Mouse (Mus musculus): ENCODE data around the gene Aak1. TPM values are rescaled to one million over a fixed set of nuclear protein-coding genes. Genes with fewer than 3 reads are reported as not detected.

Gene Aak1
- polyA plus RNA-seq, 1 experiment from 2014 or later = 32.1 TPM

DNA sequence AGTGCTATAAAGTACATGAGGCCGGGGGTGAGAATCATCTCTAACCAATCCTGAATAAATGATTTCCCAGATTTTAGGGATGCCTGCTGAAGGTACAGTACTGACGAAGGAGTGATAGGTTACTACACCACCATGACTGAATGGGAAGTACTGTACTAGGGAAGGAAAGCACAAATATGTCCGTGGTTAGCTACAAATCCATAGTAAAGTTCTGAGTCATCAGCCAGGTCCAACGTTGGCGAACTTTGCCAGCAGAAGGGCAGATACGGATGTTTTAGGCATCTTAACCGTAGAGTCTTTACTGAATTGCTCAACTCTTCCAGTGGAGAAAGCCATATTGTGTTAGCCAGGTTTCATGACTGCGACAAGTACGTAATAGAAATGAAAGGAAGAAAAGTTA lies 91.6 kb downstream of the Aak1 start:
- ATAC-seq = no peak
- H3K27me3 ChIP-seq = no peaks in the 10 kb centered on the region
- peaks cover 64% of the 10 kb centered on the region for H3K36me3 ChIP-seq
- no peaks in the 10 kb centered on the region for H3K4me1 ChIP-seq (replicated peaks)
- H3K4me3 ChIP-seq (replicated peaks) = no peak overlapping the region
- 96% methylated on average over 9 of the region's 9 CpGs for WGBS
- no peak overlapping the region for H3K4me2 ChIP-seq (replicated peaks)
- H3K9me3 ChIP-seq = 0 out of 2 replicates have a peak, but pooled peaks cover 1% of the 10 kb centered on the region
- no peak overlapping the region for H3K9ac ChIP-seq (replicated peaks)
- no peak overlapping the region for H3K27ac ChIP-seq

DNA sequence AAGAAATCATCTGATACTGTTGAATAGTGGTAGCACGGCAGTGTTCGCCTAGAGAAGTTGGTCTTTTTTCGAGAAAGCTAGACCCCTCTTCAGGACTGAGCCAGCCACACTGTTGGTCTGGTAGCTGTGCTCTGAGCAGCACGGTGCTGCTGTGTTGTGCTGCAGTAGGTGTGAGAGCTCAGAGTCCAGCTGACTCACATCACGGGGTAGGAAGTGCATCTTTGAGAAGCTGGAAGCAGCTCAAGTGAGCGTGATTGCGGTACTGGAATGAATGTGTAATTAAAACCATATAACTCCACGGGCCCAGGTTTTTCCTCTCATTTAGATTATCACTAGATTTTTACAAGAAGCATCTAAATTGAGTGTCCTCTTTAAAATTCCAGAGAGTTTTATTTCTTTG lies 97.8 kb downstream of the Aak1 start:
- Histone ChIP-seq H3K27me3 (no peaks in the 10 kb centered on the region), H3K36me3 (peaks cover 48% of the 10 kb centered on the region), H3K27ac (no peak overlapping the region), H3K9me3 (no peaks in the 10 kb centered on the region), H3K9ac (replicated peaks) (no peak overlapping the region), H3K4me1 (replicated peaks) (peaks cover 15% of the 10 kb centered on the region), H3K4me3 (replicated peaks) (no peak overlapping the region), H3K4me2 (replicated peaks) (no peak overlapping the region)
- ATAC-seq = no peak
- 83% methylated on average over 8 of the region's 8 CpGs for WGBS

DNA sequence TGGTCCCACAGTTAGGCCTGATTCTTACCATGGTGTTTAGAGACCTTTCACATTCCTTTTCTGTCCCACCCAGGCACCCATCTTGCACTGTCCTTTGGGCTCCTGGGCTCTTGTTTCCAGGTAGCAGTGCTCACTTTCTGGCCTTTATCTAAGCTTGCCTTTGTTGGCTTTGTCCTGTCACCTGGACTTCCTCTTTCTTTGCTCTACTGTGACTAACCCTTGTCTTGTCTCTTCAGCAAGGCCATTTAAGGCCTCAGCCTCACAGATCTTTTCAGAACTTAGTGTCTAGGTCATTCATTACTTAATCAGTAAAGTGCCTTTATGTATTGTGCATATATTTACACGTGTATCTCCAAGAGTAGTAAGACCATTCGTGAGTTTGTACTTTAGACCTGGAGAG lies 99.4 kb downstream of the Aak1 start:
- Histone ChIP-seq H3K9ac (replicated peaks) (no peak overlapping the region), H3K27me3 (no peaks in the 10 kb centered on the region), H3K4me2 (replicated peaks) (no peak overlapping the region), H3K27ac (no peak overlapping the region), H3K36me3 (peaks cover 58% of the 10 kb centered on the region), H3K9me3 (no peaks in the 10 kb centered on the region), H3K4me1 (replicated peaks) (peaks cover 15% of the 10 kb centered on the region), H3K4me3 (replicated peaks) (no peak overlapping the region)
- WGBS = 91% methylated on average over 2 of the region's 2 CpGs
- ATAC-seq = no peak

DNA sequence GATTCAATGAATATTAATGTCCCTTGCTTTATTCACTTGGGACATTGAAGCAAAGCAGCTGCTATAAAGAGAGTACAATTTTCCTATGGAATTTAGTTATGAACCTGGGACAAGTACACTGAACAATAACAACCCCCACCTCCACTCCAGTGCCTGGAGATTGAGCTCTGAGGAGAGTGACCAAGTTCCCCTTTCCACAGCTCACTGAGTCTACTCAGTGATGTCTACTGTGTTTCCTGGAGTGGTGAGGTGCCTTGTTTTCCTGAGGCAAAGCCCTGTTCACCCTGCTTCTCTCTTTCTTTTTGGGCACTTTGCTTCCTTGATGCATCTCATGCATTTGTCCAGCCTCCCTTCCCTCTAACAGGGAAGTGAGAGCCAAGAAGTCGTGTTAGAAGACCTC lies 100.8 kb downstream of the Aak1 start:
- Histone ChIP-seq H3K27ac (no peak overlapping the region), H3K4me1 (replicated peaks) (peaks cover 15% of the 10 kb centered on the region), H3K9me3 (no peaks in the 10 kb centered on the region), H3K9ac (replicated peaks) (no peak overlapping the region), H3K4me2 (replicated peaks) (no peak overlapping the region), H3K4me3 (replicated peaks) (no peak overlapping the region), H3K36me3 (peaks cover 61% of the 10 kb centered on the region), H3K27me3 (no peaks in the 10 kb centered on the region)
- WGBS = 89% methylated on average over 1 of the region's 1 CpGs
- ATAC-seq = no peak

DNA sequence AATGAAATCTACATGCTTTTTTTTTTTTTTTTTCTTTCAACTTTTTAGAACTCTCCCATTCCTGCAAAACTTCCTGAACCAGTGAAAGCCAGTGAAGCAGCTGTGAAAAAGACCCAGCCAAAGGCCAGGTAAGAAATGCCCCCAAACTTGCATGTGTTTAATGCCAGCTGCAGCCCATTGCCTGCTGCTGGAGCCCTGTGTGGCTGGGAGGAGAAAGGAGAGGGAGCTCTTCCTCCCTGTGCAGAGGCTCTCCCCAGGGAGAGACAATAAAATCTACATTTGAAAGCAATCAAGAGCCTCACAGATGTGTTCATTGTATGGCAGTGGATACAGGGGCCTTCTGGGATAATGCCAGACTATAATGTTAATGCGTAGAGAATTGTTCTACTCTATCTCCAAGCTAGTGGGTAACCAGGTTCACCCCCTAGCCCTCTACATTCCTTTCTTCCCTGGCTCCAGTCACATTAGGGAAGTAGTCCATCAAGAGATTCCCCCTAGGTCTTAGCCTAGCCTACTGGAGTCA lies 101.5 kb downstream of the Aak1 start:
- no peak overlapping the region for H3K4me3 ChIP-seq (replicated peaks)
- 57% methylated on average over 1 of the region's 1 CpGs for WGBS
- no peak overlapping the region for H3K4me2 ChIP-seq (replicated peaks)
- no peak overlapping the region for H3K9ac ChIP-seq (replicated peaks)
- no peaks in the 10 kb centered on the region for H3K9me3 ChIP-seq
- H3K36me3 ChIP-seq = peaks cover 61% of the 10 kb centered on the region
- no peak overlapping the region for H3K27ac ChIP-seq
- no peaks in the 10 kb centered on the region for H3K27me3 ChIP-seq
- ATAC-seq = no peak
- H3K4me1 ChIP-seq (replicated peaks) = peaks cover 15% of the 10 kb centered on the region

DNA sequence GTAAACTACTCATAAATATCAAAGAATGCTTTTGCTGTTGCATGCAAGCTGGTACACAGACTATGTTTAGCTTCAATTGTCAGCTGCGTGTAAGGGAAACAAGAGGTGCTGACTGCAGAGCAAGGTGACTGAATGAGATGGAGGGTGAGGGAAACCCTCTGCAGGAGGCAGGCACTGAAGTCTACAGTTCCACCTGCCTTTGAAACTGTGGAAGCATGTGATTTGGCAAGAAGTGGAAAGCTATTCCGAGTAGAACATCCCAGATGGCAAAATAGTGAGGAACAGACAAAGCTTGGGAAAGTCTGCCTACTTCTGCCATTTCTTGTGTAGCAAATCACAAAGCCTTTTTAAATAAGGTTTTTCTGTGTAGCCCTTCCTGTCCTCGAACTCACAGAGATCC lies 106.4 kb downstream of the Aak1 start:
- Histone ChIP-seq H3K4me1 (replicated peaks) (0 out of 2 replicates have a peak, but pooled peaks cover 4% of the 10 kb centered on the region), H3K9ac (replicated peaks) (no peak overlapping the region), H3K36me3 (peaks cover 80% of the 10 kb centered on the region), H3K4me3 (replicated peaks) (no peak overlapping the region), H3K9me3 (no peaks in the 10 kb centered on the region), H3K4me2 (replicated peaks) (no peak overlapping the region), H3K27ac (no peak overlapping the region), H3K27me3 (no peaks in the 10 kb centered on the region)
- no peak for ATAC-seq
- whole genome bisulfite sequencing = 88% methylated on average over 3 of the region's 3 CpGs

DNA sequence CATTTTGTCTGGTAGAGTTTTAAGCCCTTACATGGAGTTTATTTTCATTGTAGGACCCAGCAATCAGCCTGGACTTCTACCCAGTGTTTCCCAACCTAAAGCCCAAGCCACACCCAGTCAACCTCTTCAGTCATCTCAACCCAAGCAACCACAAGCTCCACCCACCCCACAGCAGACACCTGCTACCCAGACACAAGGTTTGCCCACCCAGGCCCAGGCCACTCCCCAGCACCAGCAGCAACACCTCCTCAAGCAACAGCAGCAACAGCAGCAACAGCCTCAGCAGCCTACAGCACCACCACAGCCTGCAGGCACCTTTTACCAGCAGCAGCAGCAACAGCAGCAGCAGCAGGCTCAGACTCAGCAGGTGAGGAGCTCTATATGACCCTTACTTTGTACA lies 106.9 kb downstream of the Aak1 start:
- H3K27ac ChIP-seq = no peak overlapping the region
- peaks cover 80% of the 10 kb centered on the region for H3K36me3 ChIP-seq
- H3K4me1 ChIP-seq (replicated peaks) = no peaks in the 10 kb centered on the region
- no peaks in the 10 kb centered on the region for H3K9me3 ChIP-seq
- no peak overlapping the region for H3K4me3 ChIP-seq (replicated peaks)
- H3K9ac ChIP-seq (replicated peaks) = no peak overlapping the region
- ATAC-seq = no peak
- no peak overlapping the region for H3K4me2 ChIP-seq (replicated peaks)
- H3K27me3 ChIP-seq = no peaks in the 10 kb centered on the region

DNA sequence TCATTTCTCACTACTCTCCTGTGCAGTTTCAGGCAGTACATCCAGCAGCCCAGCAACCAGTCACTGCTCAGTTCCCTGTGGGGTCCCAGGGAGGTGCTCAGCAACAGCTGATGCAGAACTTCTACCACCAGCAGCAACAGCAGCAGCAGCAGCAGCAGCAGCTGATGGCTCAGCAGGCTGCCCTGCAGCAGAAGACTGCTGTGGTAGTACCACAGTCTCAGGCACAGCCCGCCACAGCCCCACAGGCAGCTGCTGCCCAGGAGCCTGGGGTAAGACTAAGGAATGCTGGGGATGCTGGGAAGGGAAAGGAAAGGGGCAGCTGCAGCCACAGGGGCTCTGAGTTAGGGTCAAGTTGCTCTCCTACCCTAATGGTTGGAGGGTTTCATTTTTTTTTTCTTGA lies 109.7 kb downstream of the Aak1 start:
- Histone ChIP-seq H3K4me2 (replicated peaks) (no peak overlapping the region), H3K27me3 (no peaks in the 10 kb centered on the region), H3K36me3 (peaks cover 78% of the 10 kb centered on the region), H3K27ac (no peak overlapping the region), H3K9me3 (no peaks in the 10 kb centered on the region), H3K9ac (replicated peaks) (no peak overlapping the region), H3K4me1 (replicated peaks) (no peaks in the 10 kb centered on the region), H3K4me3 (replicated peaks) (no peak overlapping the region)
- WGBS = 93% methylated on average over 1 of the region's 1 CpGs
- ATAC-seq = no peak

DNA sequence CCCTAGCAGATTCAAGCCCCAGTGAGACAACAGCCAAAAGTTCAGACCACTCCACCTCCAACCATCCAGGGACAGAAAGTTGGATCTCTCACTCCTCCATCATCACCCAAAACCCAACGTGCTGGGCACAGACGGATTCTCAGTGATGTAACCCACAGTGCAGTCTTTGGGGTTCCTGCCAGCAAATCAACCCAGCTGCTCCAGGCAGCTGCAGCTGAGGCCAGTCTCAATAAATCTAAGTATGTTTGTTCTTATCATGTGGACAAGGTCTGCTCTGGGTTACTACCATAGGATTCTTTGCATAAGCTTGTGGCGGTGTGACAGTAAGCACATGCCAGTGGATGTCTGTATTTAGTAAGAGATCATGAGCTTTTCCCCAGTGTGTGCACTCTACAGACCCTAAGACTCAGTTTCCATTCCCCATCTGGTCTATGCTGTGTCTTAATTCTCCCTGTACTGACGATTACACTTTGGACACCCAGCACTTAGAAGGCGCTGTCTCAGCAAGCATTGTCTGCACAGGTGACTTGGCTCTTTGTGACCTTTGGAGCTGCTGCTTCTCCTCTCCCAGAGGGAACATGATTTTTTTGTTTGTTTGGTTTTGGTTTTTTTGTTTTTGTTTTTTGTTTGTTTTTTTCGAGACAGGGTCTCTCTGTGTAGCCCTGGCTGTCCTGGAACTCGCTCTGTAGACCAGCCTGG lies 114.8 kb downstream of the Aak1 start:
- Histone ChIP-seq H3K4me2 (replicated peaks) (no peak overlapping the region), H3K4me3 (replicated peaks) (no peak overlapping the region), H3K9me3 (no peaks in the 10 kb centered on the region), H3K27me3 (no peaks in the 10 kb centered on the region), H3K27ac (no peak overlapping the region), H3K4me1 (replicated peaks) (no peaks in the 10 kb centered on the region), H3K36me3 (peaks cover 81% of the 10 kb centered on the region), H3K9ac (replicated peaks) (no peak overlapping the region)
- 94% methylated on average over 7 of the region's 7 CpGs for WGBS
- ATAC-seq = no peak

DNA sequence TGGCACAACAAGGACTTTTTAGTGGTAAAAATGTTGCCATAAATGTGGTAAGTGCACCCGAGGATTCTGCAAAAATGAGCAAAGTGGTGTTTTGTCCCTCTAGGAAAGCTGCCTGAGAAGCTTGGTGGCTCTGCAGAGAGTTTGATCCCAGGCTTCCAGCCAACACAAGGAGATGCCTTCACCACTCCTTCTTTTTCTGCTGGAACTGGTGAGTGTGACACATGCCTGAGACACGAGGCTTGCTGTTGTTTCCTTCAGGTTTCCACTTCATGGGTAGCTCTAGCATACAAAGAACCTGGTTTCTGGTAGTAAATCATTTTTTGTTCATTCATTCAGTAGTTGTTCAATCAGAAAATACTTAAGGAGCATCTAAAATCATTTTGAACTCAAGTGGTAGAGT lies 117.8 kb downstream of the Aak1 start:
- no peak for ATAC-seq

DNA sequence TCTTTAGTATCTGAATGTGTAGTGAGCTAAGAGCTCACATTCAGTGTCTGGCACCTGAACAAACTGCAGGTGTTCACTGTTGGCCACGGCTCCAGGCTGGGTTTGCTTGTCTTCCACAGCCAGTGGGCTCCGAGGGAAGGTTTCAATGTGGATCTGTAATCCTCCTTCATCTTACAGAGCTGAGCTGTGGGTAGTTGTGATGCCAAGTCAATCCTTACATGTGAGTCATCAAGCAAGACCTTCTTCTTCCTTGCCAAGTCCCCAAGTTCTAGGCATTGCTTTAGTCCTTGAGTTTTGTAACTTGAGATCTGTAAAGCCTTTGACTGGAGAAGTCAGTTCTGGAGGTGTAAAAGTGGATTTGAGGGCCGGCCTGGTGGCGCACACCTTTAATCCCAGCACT lies 124.6 kb downstream of the Aak1 start:
- no peak overlapping the region for H3K27ac ChIP-seq
- no peaks in the 10 kb centered on the region for H3K4me1 ChIP-seq (replicated peaks)
- no peaks in the 10 kb centered on the region for H3K27me3 ChIP-seq
- no peak overlapping the region for H3K4me3 ChIP-seq (replicated peaks)
- H3K9me3 ChIP-seq = no peaks in the 10 kb centered on the region
- peaks cover 64% of the 10 kb centered on the region for H3K36me3 ChIP-seq
- no peak for ATAC-seq
- H3K9ac ChIP-seq (replicated peaks) = no peak overlapping the region
- H3K4me2 ChIP-seq (replicated peaks) = no peak overlapping the region
- WGBS = 97% methylated on average over 4 of the region's 4 CpGs

More for the DNA sequence above, 117.8 kb downstream of the Aak1 start:
- Histone ChIP-seq H3K4me1 (replicated peaks) (no peaks in the 10 kb centered on the region), H3K36me3 (peaks cover 78% of the 10 kb centered on the region), H3K9ac (replicated peaks) (no peak overlapping the region), H3K27me3 (no peaks in the 10 kb centered on the region), H3K9me3 (no peaks in the 10 kb centered on the region), H3K27ac (no peak overlapping the region), H3K4me3 (replicated peaks) (no peak overlapping the region), H3K4me2 (replicated peaks) (no peak overlapping the region)
- 90% methylated on average over 2 of the region's 2 CpGs for WGBS

DNA sequence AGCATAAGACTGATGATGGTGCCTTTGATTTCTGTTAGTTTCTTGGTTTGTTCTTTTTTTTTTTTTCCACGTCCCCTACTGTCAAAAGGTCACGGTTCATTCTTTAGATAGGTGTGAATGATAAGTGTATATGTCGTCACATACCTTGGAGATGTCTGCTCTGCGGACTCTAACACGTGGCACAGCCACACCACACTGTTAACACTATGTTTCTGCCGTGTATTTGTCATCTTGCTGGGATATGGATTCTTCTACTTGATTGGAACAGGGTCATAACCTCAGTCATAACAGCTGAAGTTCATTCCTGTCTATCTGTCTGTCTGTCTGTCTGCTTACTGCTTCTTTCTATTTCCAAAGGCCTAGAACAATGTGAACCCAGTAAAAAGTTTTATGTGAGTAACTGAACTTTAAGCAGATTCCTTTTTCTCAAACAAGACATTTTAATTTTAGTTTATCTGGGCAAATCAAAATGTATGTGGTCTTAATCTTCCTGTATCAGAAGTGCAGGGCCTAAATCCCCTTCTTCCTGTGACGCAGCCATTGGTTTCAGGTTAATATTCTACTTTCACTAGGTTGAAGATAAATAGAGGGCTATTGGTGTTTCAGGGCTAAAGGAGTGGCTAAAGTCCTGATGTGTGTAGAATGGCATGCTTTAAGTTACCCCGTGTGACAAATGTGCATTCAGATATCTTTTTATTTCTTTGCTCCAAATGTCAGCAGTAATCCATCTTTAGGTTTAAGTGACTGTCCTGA lies 129.0 kb downstream of the Aak1 start:
- no peak overlapping the region for H3K9ac ChIP-seq (replicated peaks)
- H3K4me1 ChIP-seq (replicated peaks) = no peaks in the 10 kb centered on the region
- no peak overlapping the region for H3K27ac ChIP-seq
- no peak overlapping the region for H3K4me3 ChIP-seq (replicated peaks)
- H3K27me3 ChIP-seq = no peaks in the 10 kb centered on the region
- peaks cover 53% of the 10 kb centered on the region for H3K36me3 ChIP-seq
- ATAC-seq = no peak
- no peak overlapping the region for H3K4me2 ChIP-seq (replicated peaks)
- 94% methylated on average over 8 of the region's 8 CpGs for WGBS
- H3K9me3 ChIP-seq = no peaks in the 10 kb centered on the region
